Mouse (Mus musculus) kidney, adult 2 months (tissue): ENCODE measurements at regions not wholly inside any gene's neighbourhood (a gene's known extent, or its start where the extent isn't known, plus 50 kb on each side); places are given as distances from the start of the nearest gene placed in this dataset.

Experiments
- CTCF ChIP-seq: fragments of 200-500 bp; conservative IDR thresholded peaks from 2 replicates; pipeline ENCODE4 v1.5.1; 2011; ENCODE audit warnings: low read depth, mild to moderate bottlenecking, control low read depth, low read length, moderate library complexity, mixed read lengths; ENCODE audit not compliant: insufficient read depth, insufficient read length
- POLR2A ChIP-seq: fragments of 200-500 bp; IDR thresholded peaks from one replicate; pipeline ENCODE4 v1.6.1; 2011; ENCODE audit warnings: low read depth, low read length, control low read depth

DNA sequence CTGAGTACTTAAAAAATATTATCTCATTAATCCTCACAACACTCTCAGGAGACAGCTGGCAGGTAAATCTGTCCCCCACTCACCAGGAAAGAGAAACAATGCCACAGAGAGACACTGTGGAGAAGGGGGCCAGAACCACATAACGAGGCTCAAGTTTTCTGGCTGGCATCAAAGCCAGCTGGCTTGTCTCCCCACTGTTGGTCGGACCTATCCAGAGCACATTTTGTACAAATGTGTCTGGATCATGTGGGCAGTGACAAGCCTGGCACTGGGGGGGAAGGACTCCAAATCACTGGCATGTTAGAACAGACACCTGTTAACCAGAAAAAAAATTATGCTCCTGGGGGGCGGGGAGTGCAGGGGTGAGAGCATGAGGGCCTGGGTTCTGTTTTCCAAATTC, 179.4 kb downstream of the 3110018I06Rik start:
- no peak for TF ChIP-seq CTCF
- TF ChIP-seq POLR2A, result no peak
